9 mouse cellular contexts compared by ENCODE assay signal in the genomic region with DNA sequence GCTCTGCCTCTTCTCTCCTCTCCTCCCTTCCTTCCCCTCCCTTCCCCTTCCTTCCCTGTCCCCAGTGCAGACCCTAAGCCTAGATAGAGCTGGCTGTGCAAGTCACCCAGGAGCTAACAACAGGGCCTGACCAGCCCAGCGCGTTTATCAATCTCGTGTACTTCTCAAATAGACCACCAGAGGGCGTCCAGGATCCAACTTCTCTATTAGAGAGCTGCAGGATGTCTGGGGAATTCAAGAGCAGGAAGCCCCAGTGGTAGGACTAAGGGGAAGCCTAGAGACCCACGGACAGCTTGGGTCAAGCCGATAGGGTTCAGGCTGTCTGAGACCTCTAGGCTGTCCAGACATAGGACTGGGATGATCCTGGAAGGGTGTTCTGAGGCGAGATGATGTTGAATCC. TPM values are rescaled to one million over a fixed set of nuclear protein-coding genes. Genes with fewer than 3 reads are reported as not detected.
DNase-seq lines count a peak whose midpoint lies in the region; ATAC-seq and TF ChIP-seq lines count a peak whose summit lies in the region.
"Had no signal": no experiment of that assay in that cellular context is flagged by ENCODE, and none has a peak within 500 bp of the region (broad histone marks: within the 10 kb centered on the region; RNA-seq: fewer than 3 reads in every experiment).

No protein-coding gene starts in this region.

- intact Hi-C loops in left cerebral cortex, adult 2 months (cut with DNase I), result loop anchor here (1.0 kb wide), 1 partner anchor 20 kb away; no protein-coding TSS in a partner anchor

- H3K27me3 ChIP-seq in liver, embryonic 11.5 days (replicated peaks; ENCODE audit: control insufficient read depth, insufficient read depth, low read length), result peaks cover 96% of the 10 kb centered on the region
- peaks cover 99% of the 10 kb centered on the region for H3K27me3 ChIP-seq in forebrain, embryonic 12.5 days
- H3K27me3 ChIP-seq in hindbrain, embryonic 16.5 days (replicated peaks; ENCODE audit: control insufficient read depth, insufficient read depth, low read length), result peaks cover 74% of the 10 kb centered on the region
- H3K27me3 ChIP-seq in midbrain, postnatal 0 days (ENCODE audit: insufficient read depth, low read length), result peaks cover 63% of the 10 kb centered on the region

- ATAC-seq in liver, embryonic 11.5 days (replicated peaks; ENCODE audit: low FRiP score), result no peak; the same call in 1 of the 2 replicates
- ATAC-seq in forebrain, embryonic 12.5 days (ENCODE audit: low FRiP score), result peak; percentile 31; the same call in 1 of the 2 replicates
- peak; percentile 54; the same call in 1 of the 2 replicates for ATAC-seq in hindbrain, embryonic 16.5 days
- 0 out of 2 replicates have a peak, but pooled peaks have one; percentile 5 for ATAC-seq in midbrain, postnatal 0 days (ENCODE audit: low FRiP score)

- H3K36me3 ChIP-seq in liver, embryonic 11.5 days (ENCODE audit: control insufficient read depth, insufficient read depth, low read length), result no peaks in the 10 kb centered on the region
- no peaks in the 10 kb centered on the region for H3K36me3 ChIP-seq in forebrain, embryonic 12.5 days (replicated peaks)
- H3K36me3 ChIP-seq in hindbrain, embryonic 16.5 days (ENCODE audit: control insufficient read depth, insufficient read depth, low read length), result no peaks in the 10 kb centered on the region
- no peaks in the 10 kb centered on the region for H3K36me3 ChIP-seq in midbrain, postnatal 0 days (ENCODE audit: insufficient read depth, low read length)
- H3K36me3 ChIP-seq: neural tube, embryonic 13.5 days had no signal

- 6% methylated on average over 7 of the region's 7 CpGs for WGBS in liver, embryonic 11.5 days
- WGBS in forebrain, embryonic 12.5 days, result 5% methylated on average over 7 of the region's 7 CpGs
- WGBS in hindbrain, embryonic 16.5 days, result 9% methylated on average over 7 of the region's 7 CpGs
- 6% methylated on average over 7 of the region's 7 CpGs for WGBS in midbrain, postnatal 0 days

- no peaks in the 10 kb centered on the region; the same call in 1 of the 2 replicates for H3K9me3 ChIP-seq in liver, embryonic 11.5 days (ENCODE audit: control insufficient read depth, low read length)
- H3K9me3 ChIP-seq in forebrain, embryonic 12.5 days, result no peaks in the 10 kb centered on the region
- no peaks in the 10 kb centered on the region for H3K9me3 ChIP-seq in hindbrain, embryonic 16.5 days (ENCODE audit: control insufficient read depth, low read length)
- H3K9me3 ChIP-seq in midbrain, postnatal 0 days (ENCODE audit: low read length), result no peaks in the 10 kb centered on the region
- H3K9me3 ChIP-seq: neural tube, embryonic 13.5 days had no signal

- H3K4me3 ChIP-seq in liver, embryonic 11.5 days (ENCODE audit: low read depth, low read length), result no peak overlapping the region
- H3K4me3 ChIP-seq in forebrain, embryonic 12.5 days (replicated peaks), result no peak overlapping the region
- no peak overlapping the region for H3K4me3 ChIP-seq in hindbrain, embryonic 16.5 days (ENCODE audit: low read length)
- H3K4me3 ChIP-seq in left cerebral cortex, adult 2 months, result no peak overlapping the region
- H3K4me3 ChIP-seq in midbrain, postnatal 0 days (ENCODE audit: low read depth, low read length), result no peak overlapping the region
- H3K4me3 ChIP-seq: neural tube, embryonic 13.5 days had no signal

- DNase-seq in liver, result peak; percentile 59
- DNase-seq in liver, embryonic 11.5 days (ENCODE audit: low spot score), result no peak
- peak; percentile 30 for DNase-seq in c-Kit-negative CD71-positive TER-119-positive erythroid progenitor cells, embryonic 14.5 days (ENCODE audit: low read depth, low spot score)
- DNase-seq in left cerebral cortex, adult 2 months (ENCODE audit: extremely low spot score in 1 of 2, low spot score in 2 of 2), result peak; percentile 80 to 87
- peak; percentile 83 for DNase-seq in midbrain, postnatal 0 days (ENCODE audit: low spot score)
- DNase-seq in spleen, postnatal 4 days (ENCODE audit: low spot score in 2 of 2), result peak; percentile 69 to 88

- no peak overlapping the region for H3K9ac ChIP-seq in liver, embryonic 11.5 days (ENCODE audit: low read depth, low read length)
- no peak overlapping the region for H3K9ac ChIP-seq in forebrain, embryonic 12.5 days
- no peak overlapping the region for H3K9ac ChIP-seq in hindbrain, embryonic 16.5 days (ENCODE audit: low read depth, low read length)
- H3K9ac ChIP-seq in midbrain, postnatal 0 days (replicated peaks; ENCODE audit: low read length, poor library complexity, severe bottlenecking), result no peak overlapping the region
- H3K9ac ChIP-seq: neural tube, embryonic 13.5 days had no signal

- H3K27ac ChIP-seq in liver, embryonic 11.5 days (ENCODE audit: low read depth, low read length), result no peak overlapping the region
- H3K27ac ChIP-seq in forebrain, embryonic 12.5 days, result no peak overlapping the region
- no peak overlapping the region for H3K27ac ChIP-seq in hindbrain, embryonic 16.5 days (ENCODE audit: low read depth, low read length)
- H3K27ac ChIP-seq in left cerebral cortex, adult 2 months, result no peak overlapping the region
- H3K27ac ChIP-seq in midbrain, postnatal 0 days (ENCODE audit: low read depth, low read length), result no peak overlapping the region
- H3K27ac ChIP-seq: neural tube, embryonic 13.5 days had no signal

- H3K4me2 ChIP-seq in liver, embryonic 11.5 days, result no peak overlapping the region
- no peak overlapping the region for H3K4me2 ChIP-seq in forebrain, embryonic 12.5 days
- H3K4me2 ChIP-seq in hindbrain, embryonic 16.5 days (ENCODE audit: low read length), result no peak overlapping the region
- H3K4me2 ChIP-seq in midbrain, postnatal 0 days (ENCODE audit: low read depth, low read length, poor library complexity, severe bottlenecking), result no peak overlapping the region
- H3K4me2 ChIP-seq: neural tube, embryonic 13.5 days had no signal

- peaks cover 5% of the 10 kb centered on the region; the same call in 1 of the 2 replicates for H3K4me1 ChIP-seq in liver, embryonic 11.5 days (replicated peaks; ENCODE audit: control insufficient read depth, insufficient read depth, low read length)
- H3K4me1 ChIP-seq in forebrain, embryonic 12.5 days, result peaks cover 35% of the 10 kb centered on the region
- peaks cover 23% of the 10 kb centered on the region for H3K4me1 ChIP-seq in hindbrain, embryonic 16.5 days (ENCODE audit: control insufficient read depth, insufficient read depth, low read depth, low read length)
- peaks cover 15% of the 10 kb centered on the region; the same call in 1 of the 2 replicates for H3K4me1 ChIP-seq in midbrain, postnatal 0 days (ENCODE audit: insufficient read depth, low read length)

- peak; percentile 79 for TF ChIP-seq CTCF in left cerebral cortex, adult 2 months (IDR thresholded peaks at IDR 0.05)
- TF ChIP-seq CTCF in midbrain, postnatal 0 days (IDR thresholded peaks at IDR 0.05), result peak; percentile 90

RNA-seq across cellular contexts. Expression of a gene that starts 3.5 kb away (rescaled TPM):
- polyA plus RNA-seq in liver, embryonic 11.5 days (2014; fragmentation: Nextera tagmentation; extraction: Ambion mirVana), result 0.10 and 0.22 TPM in 2 replicates
- 1.00 and 2.0 TPM in 2 replicates for polyA plus RNA-seq in forebrain, embryonic 12.5 days (2016; fragmentation: Nextera tagmentation; extraction: Ambion mirVana)
- 0.40 TPM in 2 replicates for polyA plus RNA-seq in hindbrain, embryonic 16.5 days (2015; fragmentation: Nextera tagmentation; extraction: Ambion mirVana)
- 10 to 100 TPM; 15.0 to 18.2 TPM for total RNA-seq in left cerebral cortex, adult 2 months (2021)
- 0.09 and 0.82 TPM in 2 replicates for total RNA-seq in midbrain, postnatal 0 days (2014; rRNA removed)
- polyA plus RNA-seq in midbrain, postnatal 0 days (2015; fragmentation: Nextera tagmentation; extraction: Ambion mirVana), result 0.10 and 0.38 TPM in 2 replicates

RNA-seq across cellular contexts. Expression of a gene that starts 16.2 kb away (rescaled TPM):
- 1.5 and 2.4 TPM in 2 replicates for polyA plus RNA-seq in liver, embryonic 11.5 days (2014; fragmentation: Nextera tagmentation; extraction: Ambion mirVana)
- polyA plus RNA-seq in forebrain, embryonic 12.5 days (2016; fragmentation: Nextera tagmentation; extraction: Ambion mirVana), result 3.3 and 4.5 TPM in 2 replicates
- polyA plus RNA-seq in hindbrain, embryonic 16.5 days (2015; fragmentation: Nextera tagmentation; extraction: Ambion mirVana), result 4.9 and 6.1 TPM in 2 replicates
- 1 to 10 TPM; 2.1 to 4.7 TPM for total RNA-seq in left cerebral cortex, adult 2 months (2021)
- 6.2 and 8.4 TPM in 2 replicates for total RNA-seq in midbrain, postnatal 0 days (2014; rRNA removed)
- polyA plus RNA-seq in midbrain, postnatal 0 days (2015; fragmentation: Nextera tagmentation; extraction: Ambion mirVana), result 6.3 and 6.6 TPM in 2 replicates

RNA-seq across cellular contexts. Expression of a gene that starts 38.8 kb away (rescaled TPM):
- not detected in 2 replicates for polyA plus RNA-seq in liver, embryonic 11.5 days (2014; fragmentation: Nextera tagmentation; extraction: Ambion mirVana)
- polyA plus RNA-seq in forebrain, embryonic 12.5 days (2016; fragmentation: Nextera tagmentation; extraction: Ambion mirVana), result not detected in 2 replicates
- 0.13 and 0.36 TPM in 2 replicates for polyA plus RNA-seq in hindbrain, embryonic 16.5 days (2015; fragmentation: Nextera tagmentation; extraction: Ambion mirVana)
- not detected for total RNA-seq in left cerebral cortex, adult 2 months (2021)
- total RNA-seq in midbrain, postnatal 0 days (2014; rRNA removed), result 0.11 TPM in 1 of 2 replicates, not detected in the other
- 0.09 TPM in 1 of 2 replicates, not detected in the other for polyA plus RNA-seq in midbrain, postnatal 0 days (2015; fragmentation: Nextera tagmentation; extraction: Ambion mirVana)
- polyA plus RNA-seq: neural tube, embryonic 13.5 days had no signal
